Mouse (Mus musculus): ENCODE measurements around the gene Hnrnpab. TPM values are rescaled to one million over a fixed set of nuclear protein-coding genes. Genes with fewer than 3 reads are reported as not detected.

The Hnrnpab gene
- 17.0 TPM for polyA plus RNA-seq (2017; shearing (Covaris generic))

GRCm38 (mm10) chr11:51606447-51607095 is at the start of gene Hnrnpab:
TSS of gene Hnrnpab (minus strand) at chr11:51606847.

GRCm38 (mm10) chr11:51650691-51651515 is 44.3 kb upstream of the Hnrnpab start, which contains the start of the genes N4bp3 and D930048N14Rik:
TSS of gene N4bp3 (minus strand) at chr11:51650842.
TSS of gene D930048N14Rik (plus strand) at chr11:51650954.

GRCm38 (mm10) chr11:51635525-51636322 is 29.1 kb upstream of the Hnrnpab start, which contains the start of gene Rmnd5b:
TSS of gene Rmnd5b (minus strand) at chr11:51635896.

GRCm38 (mm10) chr11:51619409-51620060 is 12.9 kb upstream of the Hnrnpab start, which contains the start of gene Nhp2:
TSS of gene Nhp2 (plus strand) at chr11:51619735.

GRCm38 (mm10) chr11:51584431-51585248 is 22.0 kb downstream of the Hnrnpab start, which contains the start of gene Phykpl:
TSS of gene Phykpl (plus strand) at chr11:51584757.

Other genes starting within 250 kb of the Hnrnpab start
- gene Phykpl, start 22.1 kb downstream of the Hnrnpab start, polyA plus RNA-seq (2017; shearing (Covaris generic)): 25.8 TPM
- 136 TPM for gene Nhp2, start 12.9 kb upstream of the Hnrnpab start, polyA plus RNA-seq (2017; shearing (Covaris generic))
- gene Rmnd5b, start 29.0 kb upstream of the Hnrnpab start, polyA plus RNA-seq (2017; shearing (Covaris generic)): 105 TPM
- gene N4bp3, start 44.0 kb upstream of the Hnrnpab start, polyA plus RNA-seq (2017; shearing (Covaris generic)): 8.6 TPM
- gene D930048N14Rik, start 44.1 kb upstream of the Hnrnpab start, polyA plus RNA-seq (2017; shearing (Covaris generic)): 0.63 TPM
- gene 0610009B22Rik, start 82.0 kb upstream of the Hnrnpab start, polyA plus RNA-seq (2017; shearing (Covaris generic)): 21.9 TPM
- 19.7 TPM for gene Sec24a, start 156.8 kb upstream of the Hnrnpab start, polyA plus RNA-seq (2017; shearing (Covaris generic))
- gene Sar1b, start 156.8 kb upstream of the Hnrnpab start, polyA plus RNA-seq (2017; shearing (Covaris generic)): 127 TPM

Data from CD4-positive, CD25-positive, alpha-beta regulatory T cell, adult 9 weeks (primary cell).